Mouse (Mus musculus) liver, adult 2 months (tissue): ENCODE results near the gene Gm17728. TPM values are rescaled to one million over a fixed set of nuclear protein-coding genes. Genes with fewer than 3 reads are reported as not detected.
"Not testable (repeated sequence)": the region's sequence is repeated elsewhere in the genome, so short reads cannot be mapped to it uniquely, and the experiment has no call there.

Experiments used
- DNase-seq: peaks from one replicate; pipeline ENCODE4 v3.0.0-alpha.2; 2011; ENCODE audit warnings: low read depth, low spot score; ENCODE audit errors: extremely low read depth
- H3K27ac ChIP-seq: fragments of 200-500 bp; replicated peaks from 2 replicates; pipeline ENCODE4 v1.5.1; 2012; ENCODE audit warnings: low read depth, mild to moderate bottlenecking, control low read depth, inconsistent platforms, low read length; ENCODE audit not compliant: insufficient read depth
- H3K27me3 ChIP-seq: fragments of 200-500 bp; 2 replicates; pipeline ENCODE4 v1.6.1; 2012; ENCODE audit warnings: mild to moderate bottlenecking, moderate library complexity, low read length, inconsistent platforms; ENCODE audit not compliant: control insufficient read depth, insufficient read depth
- H3K36me3 ChIP-seq: fragments of 200-500 bp; 2 replicates; pipeline ENCODE4 v1.6.1; 2012; ENCODE audit warnings: low read length, inconsistent platforms; ENCODE audit not compliant: control insufficient read depth, insufficient read depth
- H3K4me1 ChIP-seq: fragments of 200-500 bp; 2 replicates; pipeline ENCODE4 v1.6.1; 2011; ENCODE audit warnings: low read length; ENCODE audit not compliant: control insufficient read depth, insufficient read depth
- H3K4me3 ChIP-seq: fragments of 200-500 bp; 2 replicates; pipeline ENCODE4 v1.5.1; 2011; ENCODE audit warnings: low read depth, mild to moderate bottlenecking, control low read depth, low read length, moderate library complexity; ENCODE audit not compliant: insufficient read depth
- H3K79me2 ChIP-seq: fragments of 200-500 bp; 2 replicates; pipeline ENCODE4 v1.6.1; 2012; ENCODE audit warnings: inconsistent platforms, mild to moderate bottlenecking, low read length, moderate library complexity; ENCODE audit not compliant: control insufficient read depth, insufficient read depth
- H3K9ac ChIP-seq: fragments of 200-500 bp; 2 replicates; pipeline ENCODE4 v1.6.1; 2012; ENCODE audit warnings: low read depth, mild to moderate bottlenecking, control low read depth, inconsistent platforms, low read length
- CTCF ChIP-seq: fragments of 200-500 bp; IDR thresholded peaks from 2 replicates; pipeline ENCODE4 v1.5.1; 2011; ENCODE audit warnings: low read depth, low read length, control low read depth
- POLR2A ChIP-seq: fragments of 200-500 bp; IDR thresholded peaks from 2 replicates; pipeline ENCODE4 v1.6.1; 2011; ENCODE audit warnings: low read length, control low read depth; ENCODE audit not compliant: insufficient read depth; ENCODE audit errors: extremely low read depth
- WGBS: fragments of 180-500 bp; shearing (Covaris S2); methylation state at CpG from one replicate; pipeline ENCODE4 v1.1.7; 2018; 5-methylcytosine and 5-hydroxymethylcytosine counted together
- polyA plus RNA-seq: library from polyadenylated mRNA; depleted of rRNA; stranded (reverse); fragments of >200 nt; gene quantifications from 2 replicates; pipeline ENCODE4 v1.2.3, GENCODE M21; 2012; rRNA removed
- total RNA-seq: library from RNA; depleted of rRNA; stranded (reverse); fragments of >200 nt; gene quantifications from 2 replicates; pipeline ENCODE4 v1.2.3, GENCODE M21; 2014; rRNA removed

Gm17728 gene
- total RNA-seq, result not detected in 2 replicates
- not detected in 2 replicates for polyA plus RNA-seq

DNA sequence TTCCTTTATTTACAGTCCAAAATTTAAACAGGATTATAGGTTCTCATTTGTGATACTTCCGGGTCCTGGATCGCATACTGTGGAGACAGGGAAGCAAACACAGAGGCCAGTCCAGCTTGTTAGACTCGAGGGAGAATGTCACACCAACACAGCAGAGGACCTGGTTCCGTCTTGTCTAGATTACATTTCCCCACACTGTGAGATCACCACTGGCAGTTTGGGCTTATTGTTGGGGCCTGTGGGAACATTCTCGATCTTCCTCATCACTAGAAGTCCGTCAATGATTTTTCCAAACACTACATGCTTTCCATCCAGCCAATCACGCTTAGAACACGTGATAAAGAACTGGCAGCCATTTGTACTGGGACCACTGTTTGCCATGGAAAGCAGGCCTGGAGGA, at the start of gene Gm17728:
Gm17728 (plus strand) TSS at position 301 of the 400 bp plus-strand sequence.
- H3K36me3 ChIP-seq, DNase-seq: not testable (repeated sequence)
- WGBS, result 90% methylated on average over 8 of the region's 8 CpGs

DNA sequence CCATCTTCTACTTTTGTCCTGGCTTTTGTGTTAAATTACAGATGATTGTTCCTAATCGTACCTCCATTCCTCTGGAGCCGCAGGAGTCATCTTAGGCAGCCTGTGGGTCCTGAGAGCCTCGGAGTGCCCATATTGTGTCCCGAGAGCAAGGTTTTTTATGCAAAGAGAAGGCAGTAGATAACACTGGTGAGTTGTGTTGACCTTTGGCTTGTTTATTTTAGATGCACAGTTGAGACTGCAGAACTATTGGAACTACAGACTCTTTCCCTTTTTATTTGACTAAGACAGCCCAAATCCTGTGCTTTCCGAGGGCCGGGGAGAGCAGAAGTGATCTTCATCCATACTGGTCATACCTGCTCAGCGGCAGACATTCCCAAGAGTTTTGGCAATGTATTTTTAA, 24.4 kb upstream of the Gm17728 start:
- H3K36me3 ChIP-seq, result no peaks in the 10 kb centered on the region
- H3K27me3 ChIP-seq, result no peaks in the 10 kb centered on the region
- H3K9ac ChIP-seq, result no peak overlapping the region
- H3K4me3 ChIP-seq, result no peak overlapping the region
- peaks cover 6% of the 10 kb centered on the region for H3K4me1 ChIP-seq
- DNase-seq, result peak; percentile 57
- no peaks in the 10 kb centered on the region for H3K79me2 ChIP-seq
- 23% methylated on average over 7 of the region's 7 CpGs for WGBS
- TF ChIP-seq CTCF (no peak), POLR2A (no peak)
- no peak overlapping the region; the same call in 1 of the 2 replicates for H3K27ac ChIP-seq

More for the DNA sequence above, at the start of gene Gm17728:
- H3K4me1 ChIP-seq, H3K9ac ChIP-seq, H3K4me3 ChIP-seq, H3K27me3 ChIP-seq, H3K27ac ChIP-seq, H3K79me2 ChIP-seq: not testable (repeated sequence)

- TF ChIP-seq CTCF (no peak), POLR2A (no peak)
- no peak overlapping the region for H3K9ac ChIP-seq
- 78% methylated on average over 4 of the region's 4 CpGs for WGBS
These were observed 23.3 kb upstream of the Gm17728 start for GRCm38 (mm10) chr17:9398551-9398950.

GRCm38 (mm10) chr17:9403991-9404390, 17.9 kb upstream of the Gm17728 start:
- no peaks in the 10 kb centered on the region for H3K36me3 ChIP-seq
- DNase-seq, result no peak
- H3K79me2 ChIP-seq, result no peaks in the 10 kb centered on the region
- no peak overlapping the region for H3K27ac ChIP-seq
- no peak overlapping the region for H3K4me3 ChIP-seq
- 93% methylated on average over 3 of the region's 3 CpGs for whole genome bisulfite sequencing
- no peak overlapping the region for H3K9ac ChIP-seq
- no peaks in the 10 kb centered on the region for H3K27me3 ChIP-seq
- H3K4me1 ChIP-seq, result no peaks in the 10 kb centered on the region
- TF ChIP-seq POLR2A (no peak), CTCF (no peak)

More at GRCm38 (mm10) chr17:9398551-9398950, 23.3 kb upstream of the Gm17728 start:
- Histone ChIP-seq H3K27ac (no peak overlapping the region), H3K79me2 (no peaks in the 10 kb centered on the region), H3K4me1 (peaks cover 6% of the 10 kb centered on the region), H3K36me3 (no peaks in the 10 kb centered on the region), H3K27me3 (no peaks in the 10 kb centered on the region), H3K4me3 (no peak overlapping the region)
- DNase-seq, result no peak

GRCm38 (mm10) chr17:9407640-9408039, 14.2 kb upstream of the Gm17728 start:
- H3K79me2 ChIP-seq, result no peaks in the 10 kb centered on the region
- TF ChIP-seq CTCF (no peak), POLR2A (no peak)
- no peaks in the 10 kb centered on the region for H3K27me3 ChIP-seq
- H3K27ac ChIP-seq, result no peak overlapping the region
- no peaks in the 10 kb centered on the region for H3K4me1 ChIP-seq
- WGBS, result 70% methylated on average over 6 of the region's 6 CpGs
- no peak overlapping the region for H3K9ac ChIP-seq
- no peaks in the 10 kb centered on the region for H3K36me3 ChIP-seq
- no peak for DNase-seq
- H3K4me3 ChIP-seq, result no peak overlapping the region

- H3K4me1 ChIP-seq, result no peaks in the 10 kb centered on the region
- H3K36me3 ChIP-seq, result no peaks in the 10 kb centered on the region
- DNase-seq, result no peak
- no peaks in the 10 kb centered on the region for H3K27me3 ChIP-seq
- H3K9ac ChIP-seq, result no peak overlapping the region
- no peak overlapping the region for H3K4me3 ChIP-seq
- TF ChIP-seq CTCF, result no peak
- 76% methylated on average over 2 of the region's 2 CpGs for WGBS
- no peak overlapping the region for H3K27ac ChIP-seq
- no peaks in the 10 kb centered on the region for H3K79me2 ChIP-seq
These were observed 2.8 kb upstream of the Gm17728 start for GRCm38 (mm10) chr17:9419016-9419415.
